Mouse (Mus musculus) hindbrain, postnatal 0 days (tissue): Measurements from ENCODE around the gene Unc5cl. TPM values are rescaled to one million over a fixed set of nuclear protein-coding genes. Genes with fewer than 3 reads are reported as not detected.
A peak's percentile ranks its signal among the peaks of the same experiment; 100 is the strongest.

Experiments used
- ATAC-seq: fragments of 200-750 bp; cut with Nextera tagmentation; 2 replicates; pipeline ENCODE4 v1.8.0; 2017; ENCODE audit warnings: mild to moderate bottlenecking, moderate TSS enrichment, moderate library complexity
- DNase-seq: peaks from one replicate; pipeline ENCODE4 v3.0.0-alpha.2; 2015; ENCODE audit warnings: low spot score
- H3K27ac ChIP-seq: fragments of 300-500 bp; sonication (generic); 2 replicates; pipeline ENCODE4 v1.5.1; 2014; ENCODE audit warnings: mild to moderate bottlenecking
- H3K27me3 ChIP-seq: fragments of 300-500 bp; sonication (generic); 2 replicates; pipeline ENCODE4 v1.6.1; 2014; ENCODE audit warnings: low read length, mixed read lengths; ENCODE audit not compliant: insufficient read depth
- H3K36me3 ChIP-seq: fragments of 300-500 bp; sonication (generic); 2 replicates; pipeline ENCODE4 v1.6.1; 2014; ENCODE audit warnings: low read length, mixed read lengths; ENCODE audit not compliant: insufficient read depth
- H3K4me1 ChIP-seq: fragments of 300-500 bp; sonication (generic); 2 replicates; pipeline ENCODE4 v1.6.1; 2014; ENCODE audit warnings: antibody characterized with exemption, low read length, mixed read lengths; ENCODE audit not compliant: insufficient read depth
- H3K4me2 ChIP-seq: fragments of 300-500 bp; sonication (generic); 2 replicates; pipeline ENCODE4 v1.6.1; 2014; ENCODE audit warnings: low read depth, mild to moderate bottlenecking, low read length, moderate library complexity, mixed read lengths
- H3K4me3 ChIP-seq: fragments of 300-500 bp; sonication (generic); 2 replicates; pipeline ENCODE4 v1.5.1; 2014; ENCODE audit warnings: low read length
- H3K9ac ChIP-seq: fragments of 300-500 bp; sonication (generic); replicated peaks from 2 replicates; pipeline ENCODE4 v1.6.1; 2014; ENCODE audit warnings: mild to moderate bottlenecking, low read length, moderate library complexity, mixed read lengths
- H3K9me3 ChIP-seq: fragments of 300-500 bp; sonication (generic); 2 replicates; pipeline ENCODE4 v1.6.1; 2016; ENCODE audit warnings: low read length, mixed read lengths
- CTCF ChIP-seq: IDR thresholded peaks from 2 replicates; pipeline ENCODE4 v1.5.1; 2016; ENCODE audit warnings: antibody characterized with exemption, control low read depth, low read depth
- WGBS: fragments of 180-500 bp; shearing (Covaris S2); extraction: QIAGEN DNeasy Blood & Tissue Kit; methylation state at CpG from one replicate; pipeline ENCODE4 v1.1.7; 2014; 5-methylcytosine and 5-hydroxymethylcytosine counted together
- polyA plus RNA-seq: library from polyadenylated mRNA; unstranded; fragments of >200 nt; fragmentation: Nextera tagmentation; extraction: Ambion mirVana; gene quantifications from 2 replicates; pipeline ENCODE4 v1.2.1, GENCODE M21; 2015
- total RNA-seq: library from RNA; depleted of rRNA; stranded (reverse); fragments of >200 nt; gene quantifications from 2 replicates; pipeline ENCODE4 v1.2.3, GENCODE M21; 2014

The Unc5cl gene
- total and polyA plus RNA-seq, 2 experiments from 2014 or later = 0.13 to 0.26 TPM

DNA sequence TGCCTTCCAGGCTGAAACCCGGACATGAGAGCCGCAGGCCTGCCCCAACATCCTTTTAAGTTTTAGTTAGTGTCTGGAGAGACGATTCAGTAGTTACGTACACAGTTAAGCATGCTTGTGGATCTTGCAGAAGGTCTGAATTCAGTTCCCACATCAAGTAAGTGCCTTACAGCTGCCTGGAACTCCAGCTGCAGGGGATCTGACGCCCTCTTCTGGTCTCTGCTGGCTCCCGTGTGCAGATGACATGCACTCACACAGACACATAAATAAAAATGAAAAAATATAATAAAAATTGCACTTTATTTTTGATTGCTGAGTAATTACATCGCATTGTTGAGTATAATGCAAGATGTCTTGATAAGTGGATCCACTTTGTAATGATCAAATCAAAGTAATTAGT, 1.2 kb upstream of the Unc5cl start:
- H3K4me3 ChIP-seq = no peak overlapping the region
- no peak overlapping the region for H3K27ac ChIP-seq
- 0 out of 2 replicates have a peak, but pooled peaks have one; percentile 2 for TF ChIP-seq CTCF
- no peaks in the 10 kb centered on the region for H3K36me3 ChIP-seq
- DNase-seq = no peak
- no peaks in the 10 kb centered on the region for H3K4me1 ChIP-seq
- no peak for ATAC-seq
- no peak overlapping the region for H3K4me2 ChIP-seq
- no peaks in the 10 kb centered on the region for H3K27me3 ChIP-seq
- WGBS = 80% methylated on average over 7 of the region's 7 CpGs
- H3K9me3 ChIP-seq = no peaks in the 10 kb centered on the region
- no peak overlapping the region for H3K9ac ChIP-seq

DNA sequence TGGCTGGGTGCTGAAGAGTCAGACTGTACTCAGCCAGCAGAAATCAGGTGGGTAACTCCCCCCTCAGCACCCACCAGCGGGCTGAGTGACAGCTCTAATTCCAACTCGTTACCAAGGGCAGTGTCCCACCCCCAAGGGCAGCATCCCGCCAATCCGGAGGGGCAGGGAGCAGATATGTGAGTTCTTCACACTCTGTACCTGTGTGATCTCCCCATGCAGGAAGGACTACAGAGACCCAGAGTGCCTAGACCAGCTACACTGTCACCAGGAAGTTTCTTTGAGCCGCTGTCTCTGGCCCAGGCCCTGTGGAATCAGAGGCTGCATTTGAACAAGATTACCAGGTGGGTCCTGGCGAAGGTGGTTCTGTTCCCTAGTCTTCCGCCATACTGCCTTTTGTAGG, 511 bp upstream of the Unc5cl start:
- Histone ChIP-seq H3K27ac (no peak overlapping the region), H3K9me3 (no peaks in the 10 kb centered on the region), H3K4me3 (no peak overlapping the region), H3K4me2 (no peak overlapping the region), H3K36me3 (no peaks in the 10 kb centered on the region), H3K4me1 (no peaks in the 10 kb centered on the region), H3K27me3 (no peaks in the 10 kb centered on the region), H3K9ac (no peak overlapping the region)
- ATAC-seq (no peak), DNase-seq (no peak)
- TF ChIP-seq CTCF = no peak
- 57% methylated on average over 7 of the region's 7 CpGs for WGBS

- 89% methylated on average over 2 of the region's 2 CpGs for WGBS
- ATAC-seq = no peak
- no peak for TF ChIP-seq CTCF
Observed at GRCm38 (mm10) chr17:48455955-48456354, 1.3 kb downstream of the Unc5cl start.

GRCm38 (mm10) chr17:48457971-48458653, 3.4 kb downstream of the Unc5cl start:
- Histone ChIP-seq H3K4me1 (no peaks in the 10 kb centered on the region), H3K36me3 (no peaks in the 10 kb centered on the region), H3K9me3 (no peaks in the 10 kb centered on the region), H3K4me2 (no peak overlapping the region), H3K27me3 (no peaks in the 10 kb centered on the region), H3K27ac (no peak overlapping the region), H3K9ac (no peak overlapping the region), H3K4me3 (no peak overlapping the region)
- no peak for TF ChIP-seq CTCF
- 87% methylated on average over 13 of the region's 13 CpGs for WGBS
- no peak for ATAC-seq
- DNase-seq = no peak

More at GRCm38 (mm10) chr17:48455955-48456354, 1.3 kb downstream of the Unc5cl start:
- no peaks in the 10 kb centered on the region for H3K9me3 ChIP-seq
- H3K27me3 ChIP-seq = no peaks in the 10 kb centered on the region
- H3K27ac ChIP-seq = no peak overlapping the region
- H3K9ac ChIP-seq = no peak overlapping the region
- no peak overlapping the region for H3K4me3 ChIP-seq
- H3K4me1 ChIP-seq = no peaks in the 10 kb centered on the region
- H3K4me2 ChIP-seq = no peak overlapping the region
- DNase-seq = no peak
- no peaks in the 10 kb centered on the region for H3K36me3 ChIP-seq

DNA sequence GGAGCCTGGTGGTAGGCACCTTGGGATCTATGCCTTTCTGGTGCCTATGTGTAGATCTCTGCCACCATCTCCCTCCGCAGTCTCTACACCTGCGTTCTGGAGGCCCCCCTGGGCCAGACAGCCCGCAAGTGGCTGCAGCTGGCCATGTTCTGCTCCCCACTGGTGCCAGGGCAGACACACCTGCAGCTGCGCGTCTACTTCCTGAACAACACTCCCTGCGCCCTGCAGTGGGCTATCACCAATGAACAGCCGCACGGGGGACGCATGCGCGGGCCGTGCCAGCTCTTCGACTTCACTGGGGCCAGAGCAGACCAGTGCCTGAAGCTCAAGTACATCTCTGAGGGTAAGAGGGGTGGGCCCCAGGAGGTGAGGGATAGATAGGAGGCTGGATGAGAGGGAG, 7.4 kb downstream of the Unc5cl start:
- H3K36me3 ChIP-seq = no peaks in the 10 kb centered on the region
- no peak overlapping the region for H3K27ac ChIP-seq
- H3K27me3 ChIP-seq = no peaks in the 10 kb centered on the region
- DNase-seq = no peak
- ATAC-seq = no peak
- no peaks in the 10 kb centered on the region for H3K4me1 ChIP-seq
- no peaks in the 10 kb centered on the region for H3K9me3 ChIP-seq
- WGBS = 96% methylated on average over 13 of the region's 13 CpGs
- H3K9ac ChIP-seq = no peak overlapping the region
- H3K4me2 ChIP-seq = no peak overlapping the region
- no peak overlapping the region for H3K4me3 ChIP-seq
- TF ChIP-seq CTCF = no peak

GRCm38 (mm10) chr17:48463391-48463790, 8.7 kb downstream of the Unc5cl start:
- H3K27me3 ChIP-seq = no peaks in the 10 kb centered on the region
- WGBS = 90% methylated on average over 4 of the region's 4 CpGs
- H3K4me3 ChIP-seq = no peak overlapping the region
- no peak overlapping the region for H3K27ac ChIP-seq
- no peak for TF ChIP-seq CTCF
- no peaks in the 10 kb centered on the region for H3K36me3 ChIP-seq
- H3K4me2 ChIP-seq = no peak overlapping the region
- H3K9me3 ChIP-seq = no peaks in the 10 kb centered on the region
- DNase-seq (no peak), ATAC-seq (no peak)
- no peaks in the 10 kb centered on the region for H3K4me1 ChIP-seq
- H3K9ac ChIP-seq = no peak overlapping the region

- TF ChIP-seq CTCF = no peak
- peak; percentile 56 for ATAC-seq
Observed at GRCm38 (mm10) chr17:48466769-48467394, 12.2 kb downstream of the Unc5cl start.

More at GRCm38 (mm10) chr17:48466769-48467394, 12.2 kb downstream of the Unc5cl start:
- no peaks in the 10 kb centered on the region for H3K9me3 ChIP-seq
- H3K9ac ChIP-seq = no peak overlapping the region
- no peak overlapping the region for H3K27ac ChIP-seq
- H3K4me1 ChIP-seq = no peaks in the 10 kb centered on the region
- H3K4me2 ChIP-seq = peak overlapping the region; percentile 23; the same call in 1 of the 2 replicates
- H3K4me3 ChIP-seq = no peak overlapping the region
- DNase-seq = no peak
- H3K36me3 ChIP-seq = no peaks in the 10 kb centered on the region
- H3K27me3 ChIP-seq = no peaks in the 10 kb centered on the region
- 39% methylated on average over 22 of the region's 22 CpGs for WGBS
